Mouse (Mus musculus) hindbrain, embryonic 15.5 days (tissue): ENCODE results near the gene Vti1a. TPM values are rescaled to one million over a fixed set of nuclear protein-coding genes. Genes with fewer than 3 reads are reported as not detected.

Experiments used
- ATAC-seq: fragments of 200-750 bp; cut with Nextera tagmentation; 2 replicates; pipeline ENCODE4 v1.8.0; 2017; ENCODE audit warnings: low read depth, moderate number of reproducible peaks, moderate TSS enrichment; ENCODE audit not compliant: low FRiP score
- H3K27ac ChIP-seq: fragments of 300-500 bp; sonication (generic); replicated peaks from 2 replicates; pipeline ENCODE4 v1.5.1; 2015; ENCODE audit warnings: mild to moderate bottlenecking, inconsistent platforms
- H3K27me3 ChIP-seq: fragments of 300-500 bp; sonication (generic); 2 replicates; pipeline ENCODE4 v1.6.1; 2015; ENCODE audit warnings: control low read depth, inconsistent platforms
- H3K36me3 ChIP-seq: fragments of 300-500 bp; sonication (generic); 2 replicates; pipeline ENCODE4 v1.6.1; 2015; ENCODE audit warnings: control low read depth, inconsistent platforms
- H3K4me1 ChIP-seq: fragments of 300-500 bp; sonication (generic); replicated peaks from 2 replicates; pipeline ENCODE4 v1.6.1; 2015; ENCODE audit warnings: control low read depth, inconsistent platforms
- H3K4me2 ChIP-seq: fragments of 300-500 bp; sonication (generic); 2 replicates; pipeline ENCODE4 v1.6.1; 2015; ENCODE audit warnings: moderate library complexity, mild to moderate bottlenecking, inconsistent platforms
- H3K4me3 ChIP-seq: fragments of 300-500 bp; sonication (generic); 2 replicates; pipeline ENCODE4 v1.5.1; 2015; ENCODE audit warnings: mild to moderate bottlenecking, inconsistent platforms
- H3K9ac ChIP-seq: fragments of 300-500 bp; sonication (generic); 2 replicates; pipeline ENCODE4 v1.6.1; 2015; ENCODE audit warnings: inconsistent platforms
- H3K9me3 ChIP-seq: fragments of 300-500 bp; sonication (generic); 2 replicates; pipeline ENCODE4 v1.6.1; 2016; ENCODE audit warnings: control low read depth, inconsistent platforms
- whole genome bisulfite sequencing: fragments of 180-500 bp; shearing (Covaris S2); methylation state at CpG from one replicate; pipeline ENCODE4 v1.1.7; 2015; 5-methylcytosine and 5-hydroxymethylcytosine counted together
- polyA plus RNA-seq: library from polyadenylated mRNA; unstranded; fragments of >200 nt; fragmentation: Nextera tagmentation; extraction: Ambion mirVana; gene quantifications from 2 replicates; pipeline ENCODE4 v1.2.1, GENCODE M21; 2015

The Vti1a gene
- polyA plus RNA-seq, 1 experiment from 2014 or later = 35.6 TPM

DNA sequence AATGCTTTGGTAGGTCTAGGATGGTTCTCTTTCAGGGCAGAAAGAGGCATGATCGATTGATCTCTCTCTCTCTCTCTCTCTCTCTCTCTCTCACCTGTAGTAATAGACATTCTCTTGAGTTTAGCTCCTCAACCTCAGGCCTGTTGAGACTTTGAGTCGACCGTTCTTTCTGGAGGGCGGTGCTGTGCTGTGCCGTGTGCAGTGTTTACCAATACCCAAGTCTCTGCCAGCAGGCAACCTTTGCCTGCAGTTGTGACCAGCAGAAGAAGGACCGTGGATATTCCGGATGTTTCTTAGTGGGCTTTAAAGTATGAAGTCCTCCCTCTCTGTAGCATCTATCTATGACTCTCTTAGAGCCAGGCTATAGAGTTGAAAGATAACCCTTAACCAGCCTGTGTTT, 26.3 kb downstream of the Vti1a start:
- no peak overlapping the region for H3K9ac ChIP-seq
- no peak for ATAC-seq
- H3K9me3 ChIP-seq = no peaks in the 10 kb centered on the region
- no peaks in the 10 kb centered on the region for H3K36me3 ChIP-seq
- 91% methylated on average over 7 of the region's 7 CpGs for WGBS
- no peaks in the 10 kb centered on the region for H3K27me3 ChIP-seq
- H3K4me1 ChIP-seq = no peaks in the 10 kb centered on the region
- H3K4me3 ChIP-seq = no peak overlapping the region
- H3K4me2 ChIP-seq = no peak overlapping the region
- no peak overlapping the region for H3K27ac ChIP-seq

DNA sequence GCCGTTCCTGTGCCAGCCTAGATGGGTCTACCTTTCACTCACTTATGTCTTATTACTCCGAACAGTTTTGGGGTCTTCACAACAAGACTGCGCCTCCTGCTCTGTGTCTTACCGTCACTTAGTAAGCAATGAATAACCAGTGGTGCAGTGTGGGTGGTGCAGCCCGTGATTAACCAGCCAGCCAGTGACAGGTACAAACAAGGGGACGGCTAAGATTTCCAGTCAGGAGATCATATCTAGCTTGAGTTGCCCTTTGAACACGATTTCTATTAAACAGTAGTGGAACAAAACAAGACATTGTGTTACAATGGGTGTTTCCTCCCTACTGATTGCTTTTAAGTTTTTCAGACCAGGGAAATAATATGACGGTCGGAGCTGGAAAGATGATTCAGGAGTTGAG, 27.2 kb downstream of the Vti1a start:
- 92% methylated on average over 9 of the region's 9 CpGs for WGBS

GRCm38 (mm10) chr19:55348187-55348586, 32.1 kb downstream of the Vti1a start:
- WGBS = 95% methylated on average over 3 of the region's 3 CpGs
- H3K27me3 ChIP-seq = no peaks in the 10 kb centered on the region
- no peaks in the 10 kb centered on the region for H3K36me3 ChIP-seq
- H3K4me3 ChIP-seq = no peak overlapping the region
- H3K4me1 ChIP-seq = no peaks in the 10 kb centered on the region
- H3K9me3 ChIP-seq = no peaks in the 10 kb centered on the region
- no peak overlapping the region for H3K9ac ChIP-seq
- no peak overlapping the region for H3K27ac ChIP-seq
- no peak for ATAC-seq
- H3K4me2 ChIP-seq = no peak overlapping the region

More for the DNA sequence above, 27.2 kb downstream of the Vti1a start:
- Histone ChIP-seq H3K36me3 (no peaks in the 10 kb centered on the region), H3K27ac (no peak overlapping the region), H3K27me3 (no peaks in the 10 kb centered on the region), H3K4me2 (no peak overlapping the region), H3K4me1 (no peaks in the 10 kb centered on the region), H3K9me3 (no peaks in the 10 kb centered on the region), H3K4me3 (no peak overlapping the region), H3K9ac (no peak overlapping the region)
- ATAC-seq = no peak

DNA sequence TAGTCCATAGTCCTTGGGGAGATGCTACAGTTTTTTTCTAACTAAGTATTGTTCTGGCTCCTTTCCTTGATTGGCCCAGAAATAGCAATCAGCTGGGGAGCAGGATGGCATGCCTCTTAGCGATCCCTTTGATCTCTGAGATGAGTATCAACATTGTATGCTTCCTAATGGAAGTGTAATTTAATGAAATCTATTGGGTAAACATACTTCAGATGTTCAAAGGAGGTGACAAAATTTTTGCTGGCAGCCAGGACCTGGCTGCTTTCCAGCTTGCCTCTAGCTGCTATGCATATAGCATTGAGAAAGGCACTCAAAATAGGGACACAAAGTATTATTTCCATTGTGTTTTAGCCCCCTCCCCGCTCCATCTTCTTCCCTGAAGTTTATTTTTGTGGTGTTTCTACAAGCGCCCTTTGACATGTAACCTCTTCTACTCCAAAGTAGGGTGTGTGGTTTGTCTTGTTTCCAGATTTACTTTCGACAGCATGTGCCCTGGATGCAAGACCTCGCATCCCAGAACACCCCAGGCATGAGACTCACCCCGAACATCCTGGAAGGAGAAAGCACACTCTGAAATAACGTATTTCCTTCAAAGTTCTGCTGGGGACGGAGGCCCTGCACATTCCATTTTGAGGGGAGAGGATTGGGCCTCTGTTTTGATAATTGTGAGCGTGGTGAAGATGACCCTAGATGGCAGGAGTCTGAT, 34.7 kb downstream of the Vti1a start:
- Histone ChIP-seq H3K4me1 (no peaks in the 10 kb centered on the region), H3K27ac (no peak overlapping the region), H3K4me3 (no peak overlapping the region), H3K4me2 (no peak overlapping the region), H3K9me3 (no peaks in the 10 kb centered on the region), H3K36me3 (no peaks in the 10 kb centered on the region), H3K9ac (no peak overlapping the region), H3K27me3 (no peaks in the 10 kb centered on the region)
- ATAC-seq = no peak
- WGBS = 71% methylated on average over 9 of the region's 9 CpGs

DNA sequence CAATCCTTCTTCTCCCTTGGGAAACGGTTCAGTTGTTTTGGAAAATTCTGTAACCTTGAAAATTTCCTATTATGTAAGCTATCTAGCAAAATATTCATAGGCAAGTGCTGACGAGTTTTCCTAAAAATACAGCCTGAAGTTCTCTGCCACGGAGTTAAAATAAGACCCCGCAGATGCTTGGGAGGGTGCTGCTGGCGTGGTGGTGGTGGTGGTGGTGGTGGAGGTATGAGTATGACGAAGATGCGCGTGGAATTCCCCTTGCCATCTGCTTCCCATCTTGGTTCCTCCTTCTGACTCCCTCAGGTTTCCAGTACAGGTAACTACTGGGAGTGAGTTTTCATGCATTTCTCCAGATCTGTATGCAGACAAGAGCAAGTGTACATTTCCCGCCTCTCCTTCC, 46.5 kb downstream of the Vti1a start:
- Histone ChIP-seq H3K9me3 (no peaks in the 10 kb centered on the region), H3K27ac (no peak overlapping the region), H3K9ac (no peak overlapping the region), H3K4me3 (no peak overlapping the region), H3K27me3 (no peaks in the 10 kb centered on the region), H3K4me2 (no peak overlapping the region), H3K4me1 (no peaks in the 10 kb centered on the region), H3K36me3 (no peaks in the 10 kb centered on the region)
- ATAC-seq = no peak
- 97% methylated on average over 9 of the region's 9 CpGs for WGBS

GRCm38 (mm10) chr19:55369691-55370090, 53.6 kb downstream of the Vti1a start:
- H3K4me3 ChIP-seq = no peak overlapping the region
- no peaks in the 10 kb centered on the region for H3K9me3 ChIP-seq
- H3K36me3 ChIP-seq = no peaks in the 10 kb centered on the region
- WGBS = 41% methylated on average over 3 of the region's 3 CpGs
- H3K9ac ChIP-seq = no peak overlapping the region
- peaks cover 11% of the 10 kb centered on the region; the same call in 1 of the 2 replicates for H3K4me1 ChIP-seq
- H3K27me3 ChIP-seq = no peaks in the 10 kb centered on the region
- no peak for ATAC-seq
- H3K4me2 ChIP-seq = no peak overlapping the region
- 0 out of 2 replicates have a peak overlapping the region, but pooled peaks have one; percentile 34 for H3K27ac ChIP-seq

- H3K27me3 ChIP-seq = no peaks in the 10 kb centered on the region
- H3K4me1 ChIP-seq = peaks cover 13% of the 10 kb centered on the region
- 45% methylated on average over 6 of the region's 6 CpGs for WGBS
- no peaks in the 10 kb centered on the region for H3K9me3 ChIP-seq
- H3K9ac ChIP-seq = no peak overlapping the region
- no peaks in the 10 kb centered on the region for H3K36me3 ChIP-seq
- H3K4me3 ChIP-seq = no peak overlapping the region
- H3K4me2 ChIP-seq = no peak overlapping the region
- no peak overlapping the region for H3K27ac ChIP-seq
- no peak for ATAC-seq
These were observed 60.2 kb downstream of the Vti1a start for GRCm38 (mm10) chr19:55376331-55376730.

DNA sequence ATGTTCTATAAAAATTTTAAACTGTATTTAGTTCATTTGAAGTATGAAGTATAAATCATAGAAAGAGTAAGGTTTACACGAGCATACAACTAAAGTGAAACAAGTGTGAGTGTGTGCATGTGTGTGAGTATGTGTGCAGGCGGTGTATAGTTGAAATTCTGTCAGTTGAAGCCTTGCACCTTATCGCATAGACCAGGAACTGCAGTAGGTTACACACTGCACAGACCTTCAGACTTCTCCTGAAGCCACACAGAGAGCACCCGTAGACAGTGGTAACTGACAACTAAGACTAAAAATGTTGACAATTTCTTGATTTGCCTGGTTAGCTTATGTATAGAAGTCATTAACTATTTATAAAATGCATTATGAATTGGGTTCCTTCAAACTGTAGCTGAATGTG, 61.4 kb downstream of the Vti1a start:
- Histone ChIP-seq H3K9me3 (no peaks in the 10 kb centered on the region), H3K27ac (no peak overlapping the region), H3K36me3 (no peaks in the 10 kb centered on the region), H3K4me3 (no peak overlapping the region), H3K4me2 (no peak overlapping the region), H3K4me1 (peaks cover 13% of the 10 kb centered on the region), H3K27me3 (no peaks in the 10 kb centered on the region), H3K9ac (no peak overlapping the region)
- ATAC-seq = no peak
- 95% methylated on average over 4 of the region's 4 CpGs for WGBS

GRCm38 (mm10) chr19:55378884-55379283, 62.8 kb downstream of the Vti1a start:
- no peak overlapping the region for H3K4me2 ChIP-seq
- H3K4me3 ChIP-seq = no peak overlapping the region
- 73% methylated on average over 2 of the region's 2 CpGs for WGBS
- H3K9ac ChIP-seq = no peak overlapping the region
- ATAC-seq = no peak
- H3K9me3 ChIP-seq = no peaks in the 10 kb centered on the region
- H3K27ac ChIP-seq = no peak overlapping the region
- H3K27me3 ChIP-seq = no peaks in the 10 kb centered on the region
- H3K36me3 ChIP-seq = no peaks in the 10 kb centered on the region
- H3K4me1 ChIP-seq = peaks cover 13% of the 10 kb centered on the region

GRCm38 (mm10) chr19:55380764-55381163, 64.7 kb downstream of the Vti1a start:
- H3K9ac ChIP-seq = no peak overlapping the region
- ATAC-seq = no peak
- H3K27me3 ChIP-seq = no peaks in the 10 kb centered on the region
- 7% methylated on average over 12 of the region's 12 CpGs for WGBS
- H3K27ac ChIP-seq = no peak overlapping the region
- H3K4me3 ChIP-seq = 0 out of 2 replicates have a peak overlapping the region, but pooled peaks have one; percentile 15
- peaks cover 13% of the 10 kb centered on the region for H3K4me1 ChIP-seq
- no peaks in the 10 kb centered on the region for H3K36me3 ChIP-seq
- no peaks in the 10 kb centered on the region for H3K9me3 ChIP-seq
- peak overlapping the region; percentile 45 for H3K4me2 ChIP-seq

DNA sequence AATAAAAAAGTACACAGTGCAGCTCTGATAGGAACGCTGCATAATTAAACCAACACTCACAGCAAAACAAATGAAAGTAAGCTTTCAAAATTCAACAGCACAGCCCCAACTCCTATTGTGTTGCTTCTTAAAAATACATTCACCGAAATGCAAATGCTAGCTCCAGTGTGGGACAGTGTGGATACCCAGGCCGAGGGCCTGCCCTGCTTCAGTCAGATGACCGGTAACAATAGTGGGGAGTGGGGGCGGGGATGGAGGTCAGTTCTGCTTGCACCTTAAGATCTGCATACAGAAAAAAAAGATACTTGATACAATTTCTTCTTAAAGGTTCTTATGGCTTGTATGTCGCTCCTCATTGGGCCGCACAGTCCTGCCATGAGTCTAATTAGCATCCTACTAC, 65.2 kb downstream of the Vti1a start:
- no peaks in the 10 kb centered on the region for H3K27me3 ChIP-seq
- H3K27ac ChIP-seq = no peak overlapping the region
- H3K4me3 ChIP-seq = no peak overlapping the region
- H3K9ac ChIP-seq = no peak overlapping the region
- no peaks in the 10 kb centered on the region for H3K36me3 ChIP-seq
- H3K9me3 ChIP-seq = no peaks in the 10 kb centered on the region
- no peak overlapping the region for H3K4me2 ChIP-seq
- H3K4me1 ChIP-seq = peaks cover 9% of the 10 kb centered on the region
- no peak for ATAC-seq
- WGBS = 43% methylated on average over 7 of the region's 7 CpGs

DNA sequence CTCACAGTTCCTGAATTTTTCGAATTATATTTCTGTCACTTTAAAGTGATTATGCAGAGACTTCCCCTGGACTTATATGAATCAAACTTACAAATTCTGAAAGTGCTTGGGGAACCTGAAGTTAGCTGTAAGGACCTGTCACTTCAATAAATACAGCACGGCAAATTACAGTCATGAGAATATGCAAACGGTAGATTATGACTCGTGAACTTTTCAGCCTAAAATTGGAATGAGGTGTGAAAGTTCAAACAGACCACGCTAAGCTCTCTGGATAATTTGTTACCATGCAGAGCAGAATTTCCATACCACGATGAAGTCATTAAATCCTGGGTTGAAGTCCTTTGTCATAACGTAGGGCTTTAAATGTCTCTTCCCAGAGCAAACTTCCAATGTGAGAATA, 66.7 kb downstream of the Vti1a start:
- H3K9ac ChIP-seq = no peak overlapping the region
- 75% methylated on average over 7 of the region's 7 CpGs for WGBS
- H3K36me3 ChIP-seq = no peaks in the 10 kb centered on the region
- no peak overlapping the region for H3K27ac ChIP-seq
- H3K4me2 ChIP-seq = no peak overlapping the region
- peaks cover 3% of the 10 kb centered on the region; the same call in 1 of the 2 replicates for H3K4me1 ChIP-seq
- H3K9me3 ChIP-seq = no peaks in the 10 kb centered on the region
- H3K27me3 ChIP-seq = no peaks in the 10 kb centered on the region
- no peak overlapping the region for H3K4me3 ChIP-seq
- ATAC-seq = no peak

GRCm38 (mm10) chr19:55384634-55385033, 68.5 kb downstream of the Vti1a start:
- H3K27me3 ChIP-seq = no peaks in the 10 kb centered on the region
- H3K4me2 ChIP-seq = no peak overlapping the region
- peaks cover 8% of the 10 kb centered on the region; the same call in 1 of the 2 replicates for H3K4me1 ChIP-seq
- H3K27ac ChIP-seq = no peak overlapping the region
- H3K36me3 ChIP-seq = no peaks in the 10 kb centered on the region
- no peaks in the 10 kb centered on the region for H3K9me3 ChIP-seq
- no peak for ATAC-seq
- H3K4me3 ChIP-seq = no peak overlapping the region
- no peak overlapping the region for H3K9ac ChIP-seq
- WGBS = 74% methylated on average over 15 of the region's 15 CpGs
